Mouse (Mus musculus): Measurements from ENCODE around the gene Gm10719.
"Not testable (repeated sequence)": the region's sequence is repeated elsewhere in the genome, so short reads cannot be mapped to it uniquely, and the experiment has no call there.

Gene Gm10719

DNA sequence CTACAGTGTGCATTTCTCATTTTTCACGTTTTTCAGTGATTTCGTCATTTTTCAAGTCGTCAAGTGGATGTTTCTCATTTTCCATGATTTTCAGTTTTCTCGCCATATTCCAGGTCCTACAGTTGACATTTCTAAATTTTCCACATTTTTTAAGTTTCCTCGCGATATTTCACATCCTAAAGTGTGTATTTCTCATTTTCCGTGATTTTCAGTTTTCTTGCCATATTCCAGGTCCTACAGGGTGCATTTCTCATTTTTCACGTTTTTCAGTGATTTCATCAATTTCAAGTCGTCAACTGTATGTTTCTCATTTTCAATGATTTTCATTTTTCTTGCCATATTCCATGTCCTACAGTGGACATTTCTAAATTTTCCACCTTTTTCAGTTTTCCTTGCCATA is at the start of gene Gm10719:
Gene Gm10719 (plus strand): TSS at position 301 of the 400 bp plus-strand sequence.
- DNase-seq, result not testable (repeated sequence)

DNA sequence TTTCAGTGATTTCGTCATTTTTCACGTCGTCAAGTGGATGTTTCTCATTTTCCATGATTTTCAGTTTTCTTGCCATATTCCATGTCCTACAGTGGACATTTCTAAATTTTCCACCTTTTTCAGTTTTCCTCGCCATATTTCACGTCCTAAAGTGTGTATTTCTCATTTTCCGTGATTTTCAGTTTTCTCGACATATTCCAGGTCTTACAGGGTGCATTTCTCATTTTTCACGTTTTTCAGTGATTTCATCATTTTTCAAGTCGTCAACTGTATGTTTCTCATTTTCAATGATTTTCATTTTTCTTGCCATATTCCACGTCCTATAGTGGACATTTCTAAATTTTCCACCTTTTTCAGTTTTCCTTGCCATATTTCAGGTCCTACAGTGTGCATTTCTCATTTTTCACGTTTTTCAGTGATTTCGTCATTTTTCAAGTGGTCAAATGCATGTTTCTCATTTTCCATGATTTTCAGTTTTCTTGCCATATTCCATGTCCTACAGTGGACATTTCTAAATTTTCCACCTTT is 16.7 kb upstream of the Gm10719 start, which contains the start of gene Gm10722:
Gene Gm10722 (plus strand): TSS at position 478 of the 528 bp plus-strand sequence.
- DNase-seq, result not testable (repeated sequence)

DNA sequence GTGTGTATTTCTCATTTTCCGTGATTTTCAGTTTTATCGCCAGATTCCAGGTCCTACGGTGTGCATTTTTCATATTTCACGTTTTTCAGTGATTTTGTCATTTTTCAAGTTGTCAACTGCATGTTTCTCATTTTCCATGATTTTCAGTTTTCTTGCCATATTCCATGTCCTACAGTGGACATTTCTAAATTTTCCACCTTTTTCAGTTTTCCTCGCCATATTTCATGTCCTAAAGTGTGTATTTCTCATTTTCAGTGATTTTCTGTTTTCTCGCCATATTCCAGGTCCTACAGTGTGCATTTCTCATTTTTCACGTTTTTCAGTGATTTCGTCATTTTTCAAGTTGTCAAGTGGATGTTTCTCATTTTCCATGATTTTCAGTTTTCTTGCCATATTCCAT is 16.2 kb upstream of the Gm10719 start:
- peak; percentile 4 for DNase-seq

DNA sequence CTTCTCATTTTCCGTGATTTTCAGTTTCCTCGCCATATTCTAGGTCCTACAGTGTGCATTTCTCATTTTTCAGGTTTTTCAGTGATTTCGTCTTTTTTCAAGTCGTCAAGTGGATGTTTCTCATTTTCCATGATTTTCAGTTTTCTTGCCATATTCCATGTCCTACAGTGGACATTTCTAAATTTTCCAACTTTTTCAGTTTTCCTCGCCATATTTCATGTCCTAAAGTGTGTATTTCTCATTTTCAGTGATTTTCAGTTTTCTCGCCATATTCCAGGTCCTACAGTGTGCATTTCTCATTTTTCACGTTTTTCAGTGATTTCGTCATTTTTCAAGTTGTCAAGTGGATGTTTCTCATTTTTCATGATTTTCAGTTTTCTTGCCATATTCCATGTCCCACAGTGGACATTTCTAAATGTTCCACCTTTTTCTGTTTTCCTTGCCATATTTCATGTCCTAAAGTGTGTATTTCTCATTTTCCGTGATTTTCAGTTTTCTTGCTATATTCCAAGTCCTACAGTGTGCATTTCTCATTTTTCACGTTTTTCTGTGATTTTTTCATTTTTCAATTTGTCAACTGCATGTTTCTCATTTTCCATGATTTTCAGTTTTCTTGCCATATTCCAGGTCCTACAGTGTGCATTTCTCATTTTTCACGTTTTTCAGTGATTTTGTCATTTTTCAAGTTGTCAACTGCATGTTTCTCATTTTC is 15.1 kb upstream of the Gm10719 start:
- peak; percentile 98 for DNase-seq

DNA sequence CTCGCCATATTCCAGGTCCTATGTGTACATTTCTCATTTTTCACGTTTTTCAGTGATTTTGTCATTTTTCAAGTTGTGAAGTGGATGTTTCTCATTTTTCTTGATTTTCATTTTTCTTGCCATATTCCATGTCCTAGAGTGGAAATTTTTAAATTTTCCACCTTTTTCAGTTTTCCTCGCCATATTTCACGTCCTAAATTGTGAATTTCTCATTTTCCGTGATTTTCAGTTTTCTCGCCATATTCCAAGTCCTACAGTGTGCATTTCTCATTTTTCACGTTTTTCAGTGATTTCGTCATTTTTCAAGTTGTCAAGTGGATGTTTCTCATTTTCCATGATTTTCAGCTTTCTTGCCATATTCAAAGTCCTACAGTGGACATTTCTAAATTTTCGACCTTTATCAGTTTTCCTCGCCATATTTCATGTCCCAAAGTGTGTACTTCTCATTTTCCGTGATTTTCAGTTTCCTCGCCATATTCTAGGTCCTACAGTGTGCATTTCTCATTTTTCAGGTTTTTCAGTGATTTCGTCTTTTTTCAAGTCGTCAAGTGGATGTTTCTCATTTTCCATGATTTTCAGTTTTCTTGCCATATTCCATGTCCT is 14.3 kb upstream of the Gm10719 start, which contains the start of gene Gm11168:
Gene Gm11168 (plus strand): TSS at position 553 of the 603 bp plus-strand sequence.
- not testable (repeated sequence) for DNase-seq

DNA sequence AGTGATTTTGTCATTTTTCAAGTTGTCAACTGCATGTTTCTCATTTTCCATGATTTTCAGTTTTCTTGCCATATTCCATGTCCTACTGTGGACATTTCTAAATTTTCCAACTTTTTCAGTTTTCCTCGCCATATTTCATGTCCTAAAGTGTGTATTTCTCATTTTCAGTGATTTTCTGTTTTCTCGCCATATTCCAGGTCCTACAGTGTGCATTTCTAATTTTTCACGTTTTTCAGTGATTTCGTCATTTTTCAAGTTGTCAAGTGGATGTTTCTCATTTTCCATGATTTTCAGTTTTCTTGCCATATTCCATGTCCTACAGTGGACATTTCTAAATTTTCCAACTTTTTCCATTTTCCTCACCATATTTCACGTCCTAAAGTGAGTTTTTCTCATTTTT is 11.0 kb upstream of the Gm10719 start:
- DNase-seq, result not testable (repeated sequence)

DNA sequence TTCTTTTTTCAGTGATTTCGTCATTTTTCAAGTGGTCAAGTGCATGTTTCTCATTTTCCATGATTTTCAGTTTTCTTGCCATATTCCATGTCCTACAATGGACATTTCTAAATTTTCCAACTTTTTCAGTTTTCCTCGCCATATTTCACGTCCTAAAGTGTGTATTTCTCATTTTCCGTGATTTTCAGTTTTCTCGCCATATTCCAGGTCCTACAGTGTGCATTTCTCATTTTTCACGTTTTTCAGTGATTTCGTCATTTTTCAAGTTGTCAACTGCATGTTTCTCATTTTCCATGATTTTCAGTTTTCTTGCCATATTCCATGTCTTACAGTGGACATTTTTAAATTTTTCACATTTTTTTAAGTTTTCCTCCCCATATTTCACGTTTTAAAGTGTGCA is 10.6 kb upstream of the Gm10719 start:
- DNase-seq, result peak; percentile 80

DNA sequence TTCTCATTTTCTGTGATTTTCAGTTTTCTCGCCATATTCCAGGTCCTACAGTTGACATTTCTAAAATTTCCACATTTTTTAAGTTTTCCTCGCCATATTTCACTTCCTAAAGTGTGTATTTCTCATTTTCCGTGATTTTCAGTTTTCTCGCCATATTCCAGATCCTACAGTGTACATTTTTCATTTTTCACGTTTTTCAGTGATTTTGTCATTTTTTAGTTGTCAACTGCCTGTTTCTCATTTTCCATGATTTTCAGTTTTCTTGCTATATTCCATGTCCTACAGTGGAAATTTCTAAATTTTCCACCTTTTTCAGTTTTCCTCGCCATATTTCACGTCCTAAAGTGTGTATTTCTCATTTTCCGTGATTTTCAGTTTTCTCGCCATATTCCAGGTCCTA is 9.9 kb upstream of the Gm10719 start:
- DNase-seq, result not testable (repeated sequence)

DNA sequence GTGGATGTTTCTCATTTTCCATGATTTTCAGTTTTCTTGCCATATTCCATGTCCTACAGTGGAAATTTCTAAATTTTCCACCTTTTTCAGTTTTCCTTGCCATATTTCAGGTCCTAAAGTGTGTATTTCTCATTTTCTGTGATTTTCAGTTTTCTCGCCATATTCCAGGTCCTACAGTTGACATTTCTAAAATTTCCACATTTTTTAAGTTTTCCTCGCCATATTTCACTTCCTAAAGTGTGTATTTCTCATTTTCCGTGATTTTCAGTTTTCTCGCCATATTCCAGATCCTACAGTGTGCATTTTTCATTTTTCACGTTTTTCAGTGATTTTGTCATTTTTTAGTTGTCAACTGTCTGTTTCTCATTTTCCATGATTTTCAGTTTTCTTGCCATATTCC is 7.9 kb upstream of the Gm10719 start:
- DNase-seq, result not testable (repeated sequence)

DNA sequence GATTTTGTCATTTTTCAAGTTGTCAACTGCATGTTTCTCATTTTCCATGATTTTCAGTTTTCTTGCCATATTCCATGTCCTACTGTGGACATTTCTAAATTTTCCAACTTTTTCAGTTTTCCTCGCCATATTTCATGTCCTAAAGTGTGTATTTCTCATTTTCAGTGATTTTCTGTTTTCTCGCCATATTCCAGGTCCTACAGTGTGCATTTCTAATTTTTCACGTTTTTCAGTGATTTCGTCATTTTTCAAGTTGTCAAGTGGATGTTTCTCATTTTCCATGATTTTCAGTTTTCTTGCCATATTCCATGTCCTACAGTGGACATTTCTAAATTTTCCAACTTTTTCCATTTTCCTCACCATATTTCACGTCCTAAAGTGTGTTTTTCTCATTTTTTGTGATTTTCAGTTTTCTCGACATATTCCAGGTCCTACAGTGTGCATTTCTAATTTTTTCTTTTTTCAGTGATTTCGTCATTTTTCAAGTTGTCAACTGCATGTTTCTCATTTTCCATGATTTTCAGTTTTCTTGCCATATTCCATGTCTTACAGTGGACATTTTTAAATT is 5.1 kb upstream of the Gm10719 start:
- DNase-seq, result not testable (repeated sequence)

DNA sequence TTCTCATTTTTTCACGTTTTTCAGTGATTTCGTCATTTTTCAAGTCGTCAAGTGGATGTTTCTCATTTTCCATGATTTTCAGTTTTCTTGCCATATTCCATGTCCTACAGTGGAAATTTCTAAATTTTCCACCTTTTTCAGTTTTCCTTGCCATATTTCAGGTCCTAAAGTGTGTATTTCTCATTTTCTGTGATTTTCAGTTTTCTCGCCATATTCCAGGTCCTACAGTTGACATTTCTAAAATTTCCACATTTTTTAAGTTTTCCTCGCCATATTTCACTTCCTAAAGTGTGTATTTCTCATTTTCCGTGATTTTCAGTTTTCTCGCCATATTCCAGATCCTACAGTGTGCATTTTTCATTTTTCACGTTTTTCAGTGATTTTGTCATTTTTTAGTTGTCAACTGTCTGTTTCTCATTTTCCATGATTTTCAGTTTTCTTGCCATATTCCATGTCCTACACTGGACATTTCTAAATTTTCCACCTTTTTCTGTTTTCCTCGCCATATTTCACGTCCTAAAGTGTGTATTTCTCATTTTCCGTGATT is 4.4 kb upstream of the Gm10719 start, which contains the start of gene Gm10721:
Gene Gm10721 (plus strand): TSS at position 408 of the 547 bp plus-strand sequence.
- DNase-seq, result not testable (repeated sequence)

DNA sequence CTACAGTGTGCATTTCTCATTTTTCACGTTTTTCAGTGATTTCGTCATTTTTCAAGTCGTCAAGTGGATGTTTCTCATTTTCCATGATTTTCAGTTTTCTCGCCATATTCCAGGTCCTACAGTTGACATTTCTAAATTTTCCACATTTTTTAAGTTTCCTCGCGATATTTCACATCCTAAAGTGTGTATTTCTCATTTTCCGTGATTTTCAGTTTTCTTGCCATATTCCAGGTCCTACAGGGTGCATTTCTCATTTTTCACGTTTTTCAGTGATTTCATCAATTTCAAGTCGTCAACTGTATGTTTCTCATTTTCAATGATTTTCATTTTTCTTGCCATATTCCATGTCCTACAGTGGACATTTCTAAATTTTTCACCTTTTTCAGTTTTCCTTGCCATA is 1.9 kb upstream of the Gm10719 start, which contains the start of gene Gm10720:
Gene Gm10720 (plus strand): TSS at position 301 of the 400 bp plus-strand sequence.
- not testable (repeated sequence) for DNase-seq

DNA sequence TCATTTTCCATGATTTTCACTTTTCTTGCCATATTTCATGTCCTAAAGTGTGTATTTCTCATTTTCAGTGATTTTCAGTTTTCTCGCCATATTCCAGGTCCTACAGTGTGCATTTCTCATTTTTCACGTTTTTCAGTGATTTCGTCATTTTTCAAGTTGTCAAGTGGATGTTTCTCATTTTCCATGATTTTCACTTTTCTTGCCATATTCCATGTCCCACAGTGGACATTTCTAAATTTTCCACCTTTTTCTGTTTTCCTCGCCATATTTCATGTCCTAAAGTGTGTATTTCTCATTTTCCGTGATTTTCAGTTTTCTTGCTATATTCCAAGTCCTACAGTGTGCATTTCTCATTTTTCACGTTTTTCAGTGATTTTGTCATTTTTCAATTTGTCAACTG is 1.3 kb upstream of the Gm10719 start:
- not testable (repeated sequence) for DNase-seq

DNA sequence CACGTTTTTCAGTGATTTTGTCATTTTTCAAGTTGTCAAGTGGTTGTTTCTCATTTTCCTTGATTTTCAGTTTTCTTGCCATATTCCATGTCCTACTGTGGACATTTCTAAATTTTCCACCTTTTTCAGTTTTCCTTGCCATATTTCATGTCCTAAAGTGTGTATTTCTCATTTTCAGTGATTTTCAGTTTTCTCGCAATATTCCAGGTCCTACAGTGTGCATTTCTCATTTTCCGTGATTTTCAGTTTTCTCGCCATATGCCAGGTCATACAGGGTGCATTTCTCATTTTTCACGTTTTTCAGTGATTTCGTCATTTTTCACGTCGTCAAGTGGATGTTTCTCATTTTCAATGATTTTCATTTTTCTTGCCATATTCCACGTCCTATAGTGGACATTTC is 1.7 kb downstream of the Gm10719 start:
- DNase-seq, result peak; percentile 21

DNA sequence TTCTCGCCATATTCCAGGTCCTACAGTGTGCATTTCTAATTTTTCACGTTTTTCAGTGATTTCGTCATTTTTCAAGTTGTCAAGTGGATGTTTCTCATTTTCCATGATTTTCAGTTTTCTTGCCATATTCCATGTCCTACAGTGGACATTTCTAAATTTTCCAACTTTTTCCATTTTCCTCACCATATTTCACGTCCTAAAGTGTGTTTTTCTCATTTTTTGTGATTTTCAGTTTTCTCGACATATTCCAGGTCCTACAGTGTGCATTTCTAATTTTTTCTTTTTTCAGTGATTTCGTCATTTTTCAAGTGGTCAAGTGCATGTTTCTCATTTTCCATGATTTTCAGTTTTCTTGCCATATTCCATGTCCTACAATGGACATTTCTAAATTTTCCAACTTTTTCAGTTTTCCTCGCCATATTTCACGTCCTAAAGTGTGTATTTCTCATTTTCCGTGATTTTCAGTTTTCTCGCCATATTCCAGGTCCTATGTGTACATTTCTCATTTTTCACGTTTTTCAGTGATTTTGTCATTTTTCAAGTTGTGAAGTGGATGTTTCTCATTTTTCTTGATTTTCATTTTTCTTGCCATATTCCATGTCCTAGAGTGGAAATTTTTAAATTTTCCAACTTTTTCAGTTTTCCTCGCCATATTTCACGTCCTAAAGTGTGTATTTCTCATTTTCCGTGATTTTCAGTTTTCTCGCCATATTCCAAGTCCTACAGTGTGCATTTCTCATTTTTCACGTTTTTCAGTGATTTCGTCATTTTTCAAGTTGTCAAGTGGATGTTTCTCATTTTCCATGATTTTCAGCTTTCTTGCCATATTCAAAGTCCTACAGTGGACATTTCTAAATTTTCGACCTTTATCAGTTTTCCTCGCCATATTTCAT is 2.9 kb downstream of the Gm10719 start:
- DNase-seq, result peak; percentile 78

DNA sequence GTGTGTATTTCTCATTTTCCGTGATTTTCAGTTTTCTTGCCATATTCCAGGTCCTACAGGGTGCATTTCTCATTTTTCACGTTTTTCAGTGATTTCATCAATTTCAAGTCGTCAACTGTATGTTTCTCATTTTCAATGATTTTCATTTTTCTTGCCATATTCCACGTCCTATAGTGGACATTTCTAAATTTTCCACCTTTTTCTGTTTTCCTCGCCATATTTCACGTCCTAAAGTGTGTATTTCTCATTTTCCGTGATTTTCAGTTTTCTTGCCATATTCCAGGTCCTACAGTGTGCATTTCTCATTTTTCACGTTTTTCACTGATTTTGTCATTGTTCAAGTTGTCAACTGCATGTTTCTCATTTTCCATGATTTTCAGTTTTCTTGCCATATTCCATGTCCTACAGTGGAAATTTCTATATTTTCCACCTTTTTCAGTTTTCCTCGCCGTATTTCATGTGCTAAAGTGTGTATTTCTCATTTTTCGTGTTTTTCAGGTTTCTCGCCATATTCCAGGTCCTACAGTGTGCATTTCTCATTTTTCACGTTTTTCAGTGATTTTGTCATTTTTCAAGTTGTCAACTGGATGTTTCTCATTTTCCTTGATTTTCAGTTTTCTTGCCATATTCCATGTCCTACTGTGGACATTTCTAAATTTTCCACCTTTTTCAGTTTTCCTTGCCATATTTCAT is 5.3 kb downstream of the Gm10719 start:
- DNase-seq, result peak; percentile 72

DNA sequence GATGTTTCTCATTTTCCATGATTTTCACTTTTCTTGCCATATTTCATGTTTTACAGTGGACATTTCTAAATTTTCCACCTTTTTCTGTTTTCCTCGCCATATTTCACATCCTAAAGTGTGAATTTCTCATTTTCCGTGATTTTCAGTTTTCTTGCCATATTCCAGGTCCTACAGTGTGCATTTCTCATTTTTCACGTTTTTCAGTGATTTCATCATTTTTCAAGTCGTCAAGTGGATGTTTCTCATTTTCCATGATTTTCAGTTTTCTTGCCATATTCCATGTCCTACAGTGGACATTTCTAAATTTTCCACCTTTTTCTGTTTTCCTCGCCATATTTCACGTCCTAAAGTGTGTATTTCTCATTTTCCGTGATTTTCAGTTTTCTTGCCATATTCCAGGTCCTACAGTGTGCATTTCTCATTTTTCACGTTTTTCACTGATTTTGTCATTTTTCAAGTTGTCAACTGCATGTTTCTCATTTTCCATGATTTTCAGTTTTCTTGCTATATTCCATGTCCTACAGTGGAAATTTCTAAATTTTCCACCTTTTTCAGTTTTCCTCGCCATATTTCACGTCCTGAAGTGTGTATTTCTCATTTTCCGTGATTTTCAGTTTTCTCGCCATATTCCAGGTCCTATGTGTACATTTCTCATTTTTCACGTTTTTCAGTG is 6.2 kb downstream of the Gm10719 start, which contains the start of gene Gm10718:
Gene Gm10718 (plus strand): TSS at position 236 of the 673 bp plus-strand sequence.
- peak; percentile 8 for DNase-seq

DNA sequence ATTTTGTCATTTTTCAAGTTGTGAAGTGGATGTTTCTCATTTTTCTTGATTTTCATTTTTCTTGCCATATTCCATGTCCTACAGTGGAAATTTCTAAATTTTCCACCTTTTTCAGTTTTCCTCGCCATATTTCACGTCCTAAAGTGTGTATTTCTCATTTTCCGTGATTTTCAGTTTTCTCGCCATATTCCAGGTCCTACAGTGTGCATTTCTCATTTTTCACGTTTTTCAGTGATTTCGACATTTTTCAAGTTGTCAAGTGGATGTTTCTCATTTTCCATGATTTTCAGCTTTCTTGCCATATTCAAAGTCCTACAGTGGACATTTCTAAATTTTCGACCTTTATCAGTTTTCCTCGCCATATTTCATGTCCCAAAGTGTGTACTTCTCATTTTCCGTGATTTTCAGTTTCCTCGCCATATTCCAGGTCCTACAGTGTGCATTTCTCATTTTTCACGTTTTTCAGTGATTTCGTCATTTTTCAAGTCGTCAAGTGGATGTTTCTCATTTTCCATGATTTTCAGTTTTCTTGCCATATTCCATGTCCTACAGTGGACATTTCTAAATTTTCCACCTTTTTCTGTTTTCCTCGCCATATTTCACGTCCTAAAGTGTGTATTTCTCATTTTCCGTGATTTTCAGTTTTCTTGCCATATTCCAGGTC is 6.9 kb downstream of the Gm10719 start:
- peak; percentile 37 for DNase-seq

DNA sequence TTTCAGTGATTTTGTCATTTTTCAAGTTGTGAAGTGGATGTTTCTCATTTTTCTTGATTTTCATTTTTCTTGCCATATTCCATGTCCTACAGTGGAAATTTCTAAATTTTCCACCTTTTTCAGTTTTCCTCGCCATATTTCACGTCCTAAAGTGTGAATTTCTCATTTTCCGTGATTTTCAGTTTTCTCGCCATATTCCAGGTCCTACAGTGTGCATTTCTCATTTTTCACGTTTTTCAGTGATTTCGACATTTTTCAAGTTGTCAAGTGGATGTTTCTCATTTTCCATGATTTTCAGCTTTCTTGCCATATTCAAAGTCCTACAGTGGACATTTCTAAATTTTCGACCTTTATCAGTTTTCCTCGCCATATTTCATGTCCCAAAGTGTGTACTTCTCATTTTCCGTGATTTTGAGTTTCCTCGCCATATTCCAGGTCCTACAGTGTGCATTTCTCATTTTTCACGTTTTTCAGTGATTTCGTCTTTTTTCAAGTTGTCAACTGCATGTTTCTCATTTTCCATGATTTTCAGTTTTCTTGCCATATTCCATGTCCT is 7.8 kb downstream of the Gm10719 start, which contains the start of gene Gm10717:
Gene Gm10717 (plus strand): TSS at position 506 of the 556 bp plus-strand sequence.
- peak; percentile 49 for DNase-seq

DNA sequence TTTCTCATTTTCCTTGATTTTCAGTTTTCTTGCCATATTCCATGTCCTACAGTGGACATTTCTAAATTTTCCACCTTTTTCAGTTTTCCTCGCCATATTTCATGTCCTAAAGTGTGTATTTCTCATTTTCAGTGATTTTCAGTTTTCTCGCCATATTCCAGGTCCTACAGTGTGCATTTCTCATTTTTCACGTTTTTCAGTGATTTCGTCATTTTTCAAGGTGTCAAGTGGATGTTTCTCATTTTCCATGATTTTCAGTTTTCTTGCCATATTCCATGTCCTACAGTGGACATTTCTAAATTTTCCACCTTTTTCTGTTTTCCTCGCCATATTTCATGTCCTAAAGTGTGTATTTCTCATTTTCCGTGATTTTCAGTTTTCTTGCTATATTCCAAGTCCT is 8.4 kb downstream of the Gm10719 start:
- DNase-seq, result peak; percentile 51

All from lung, postnatal 36 days (tissue).